Mouse (Mus musculus): Measurements from ENCODE around the gene Clip4. TPM values are rescaled to one million over a fixed set of nuclear protein-coding genes. Genes with fewer than 3 reads are reported as not detected.
A peak's percentile ranks its signal among the peaks of the same experiment; 100 is the strongest.
"Not testable (repeated sequence)": the region's sequence is repeated elsewhere in the genome, so short reads cannot be mapped to it uniquely, and the experiment has no call there.

Gene Clip4
- total RNA-seq (2021) = 100 to 1,000 TPM; 173 TPM

DNA sequence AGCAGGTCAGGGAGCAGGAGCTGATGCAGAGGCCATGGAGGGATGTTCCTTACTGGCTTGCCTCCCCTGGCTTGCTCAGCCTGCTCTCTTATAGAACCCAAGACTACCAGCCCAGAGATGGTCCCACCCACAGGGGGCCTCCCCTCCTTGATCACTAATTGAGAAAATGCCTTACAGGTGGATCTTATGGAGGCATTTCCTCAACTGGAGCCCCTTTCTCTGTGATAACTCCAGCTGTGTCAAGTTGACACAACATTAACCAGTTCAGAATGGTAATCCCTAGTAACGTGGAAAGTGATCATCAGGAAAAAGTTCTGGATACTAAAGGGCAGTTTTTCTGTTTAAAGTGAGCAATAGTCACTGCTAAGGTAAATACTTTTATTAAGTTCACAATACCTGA is at the start of gene Clip4:
Gene Clip4, plus strand, starts transcription at position 301 of the 400 bp plus-strand sequence.
- DNase-seq = not testable (repeated sequence)

DNA sequence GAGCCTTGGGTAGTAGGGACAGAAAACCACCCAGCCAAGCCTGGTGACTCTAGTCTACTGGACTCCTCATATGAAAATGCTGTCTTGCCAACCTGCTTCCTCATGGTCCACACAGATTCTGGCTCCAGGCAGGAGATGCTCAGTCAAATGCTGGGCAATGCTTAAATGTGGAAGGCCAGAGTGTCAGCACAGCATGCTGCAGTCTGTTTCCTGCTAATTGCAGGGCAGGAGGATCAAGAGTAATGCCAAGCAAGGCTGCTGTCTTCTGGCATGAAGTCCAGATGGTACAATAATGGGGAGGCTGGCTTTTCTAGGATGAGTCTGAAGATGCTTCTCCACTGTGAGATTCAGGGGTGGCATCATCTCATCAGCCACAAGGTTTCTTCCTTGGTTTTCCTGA is 47.8 kb upstream of the Clip4 start:
- DNase-seq = no peak

DNA sequence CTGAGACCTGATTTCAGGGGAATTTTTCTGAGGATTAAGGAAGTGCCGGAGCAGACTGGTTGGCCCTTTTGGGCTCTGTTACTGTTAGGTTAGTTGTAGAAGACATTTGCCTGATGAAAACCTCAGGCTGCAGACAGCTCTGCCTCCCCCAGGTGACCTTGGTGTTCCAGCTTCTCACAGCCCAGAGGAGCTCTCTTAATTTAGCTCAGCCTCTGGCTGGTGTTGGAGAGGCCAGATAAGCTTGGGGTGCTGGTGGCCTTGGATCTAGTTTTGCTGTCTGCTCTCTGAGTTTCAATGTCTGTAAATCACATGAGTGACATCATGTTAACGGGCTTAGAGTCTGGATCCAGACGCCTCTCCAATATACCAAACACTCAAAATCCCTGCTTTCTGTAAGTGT is 47.3 kb upstream of the Clip4 start:
- peak; percentile 62 for DNase-seq

DNA sequence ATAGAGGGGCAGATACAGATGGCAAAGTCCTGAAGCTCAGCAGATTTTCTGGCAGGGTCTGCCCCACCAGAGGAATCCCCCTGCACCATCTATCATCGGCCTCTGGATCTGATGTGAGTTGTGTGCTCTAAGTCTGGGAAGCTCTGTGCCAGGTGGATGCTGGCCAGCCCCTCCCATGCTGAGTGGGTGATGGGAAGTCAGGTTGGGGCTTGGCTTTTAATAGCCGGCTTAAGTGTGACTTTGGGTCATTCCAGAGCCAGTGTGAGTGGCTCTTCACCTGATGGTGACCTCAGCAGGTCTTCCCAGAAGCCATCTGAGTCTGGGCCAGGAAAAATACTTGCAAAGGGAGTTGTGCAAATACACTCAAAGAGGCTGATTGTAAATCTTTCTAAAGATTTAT is 37.6 kb upstream of the Clip4 start:
- DNase-seq = peak; percentile 80

DNA sequence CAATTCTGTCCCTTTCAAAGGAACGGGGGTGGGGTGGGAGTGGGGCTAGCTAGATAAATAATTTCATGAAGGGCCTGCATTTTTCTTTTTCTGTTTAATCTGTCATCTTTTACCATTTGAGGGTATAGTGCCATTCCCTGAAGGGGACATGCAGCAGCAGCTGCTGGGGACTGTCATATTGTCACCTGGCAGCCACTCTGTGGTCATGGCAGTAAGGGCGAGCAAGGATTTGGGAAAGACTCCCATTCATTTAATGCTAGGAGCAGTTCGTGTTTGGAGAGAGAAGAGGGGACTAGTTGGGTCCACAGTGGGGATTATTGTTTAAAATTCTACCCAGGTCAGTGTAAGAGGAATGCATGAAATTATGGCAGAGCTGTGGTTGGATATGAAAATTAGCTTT is 31.8 kb upstream of the Clip4 start:
- DNase-seq = no peak

DNA sequence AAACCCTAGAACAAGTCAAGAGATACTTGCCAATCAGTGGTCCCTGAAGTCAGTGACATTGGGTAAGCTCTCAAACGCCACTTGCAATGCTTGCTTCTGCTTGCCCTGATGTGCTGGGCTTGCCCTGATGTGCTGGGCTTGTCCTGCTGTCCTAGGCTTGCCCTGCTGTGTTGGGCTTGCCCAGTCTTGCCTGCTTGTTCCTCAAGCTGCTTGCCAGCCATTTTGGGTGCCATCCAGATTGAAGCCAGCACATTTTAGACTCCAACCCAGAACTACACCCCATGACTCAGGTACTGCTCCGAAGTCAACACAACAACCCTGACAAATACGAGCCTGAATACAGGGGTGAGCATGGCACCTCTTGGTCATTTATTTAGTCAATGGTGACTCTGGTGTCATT is 26.1 kb upstream of the Clip4 start:
- no peak for DNase-seq

DNA sequence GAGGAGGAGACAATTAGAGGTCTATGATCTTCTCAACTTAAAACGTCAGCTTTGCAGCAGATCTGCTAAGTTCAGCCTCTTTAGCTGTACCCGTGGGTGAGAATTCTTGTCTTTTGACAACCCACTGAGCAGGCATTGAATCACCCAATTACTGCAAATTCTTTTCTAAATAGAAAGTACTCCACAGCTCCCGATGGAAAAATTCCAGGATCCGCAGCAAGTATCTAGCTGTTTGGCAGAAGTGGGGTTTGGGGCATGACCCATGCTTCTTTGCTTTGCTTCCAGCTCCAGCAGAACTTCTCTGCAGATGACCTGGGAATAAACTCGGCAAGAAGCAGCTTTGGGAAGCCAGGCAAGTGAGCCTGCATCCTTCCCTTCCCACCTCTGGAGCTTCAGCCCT is 25.3 kb upstream of the Clip4 start:
- DNase-seq = no peak

DNA sequence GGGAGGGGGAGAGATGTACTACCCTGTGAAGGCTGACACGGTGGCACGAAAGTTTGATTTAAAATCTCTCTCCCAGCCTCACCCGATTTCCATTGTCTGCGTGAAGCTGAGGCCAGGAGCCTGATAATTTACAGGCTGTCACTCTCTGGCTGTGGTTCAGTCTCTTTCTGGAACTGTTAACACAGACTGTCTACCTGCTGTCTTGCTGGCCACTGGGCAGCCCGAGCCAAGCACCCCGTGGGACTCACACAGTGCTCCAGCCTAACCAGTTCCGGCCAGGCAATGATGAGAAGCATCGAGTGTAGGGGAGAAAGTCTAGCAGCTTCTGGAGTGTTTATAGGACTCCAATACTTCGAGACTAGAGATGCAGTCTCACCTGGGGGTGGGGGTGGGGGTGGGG is 22.2 kb upstream of the Clip4 start:
- DNase-seq = no peak

DNA sequence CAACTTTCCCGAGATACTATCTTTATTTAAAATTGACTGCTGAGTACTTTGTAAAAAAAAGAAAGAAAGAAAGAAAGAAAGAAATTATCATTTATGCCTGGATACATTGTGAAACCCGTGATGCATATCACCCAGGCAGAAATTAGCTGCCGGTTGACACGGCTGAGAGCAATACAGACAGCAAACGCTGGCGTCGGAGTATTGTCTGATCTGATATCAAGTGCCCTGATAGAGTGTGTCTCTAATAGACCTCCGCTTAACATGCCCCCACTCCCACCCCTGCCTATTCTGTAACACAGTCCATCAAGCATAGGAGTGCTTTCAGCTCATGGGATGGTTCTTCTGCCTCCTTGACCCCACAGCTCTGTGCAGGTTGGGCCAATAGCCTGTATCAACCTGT is 20.7 kb upstream of the Clip4 start:
- DNase-seq = no peak

DNA sequence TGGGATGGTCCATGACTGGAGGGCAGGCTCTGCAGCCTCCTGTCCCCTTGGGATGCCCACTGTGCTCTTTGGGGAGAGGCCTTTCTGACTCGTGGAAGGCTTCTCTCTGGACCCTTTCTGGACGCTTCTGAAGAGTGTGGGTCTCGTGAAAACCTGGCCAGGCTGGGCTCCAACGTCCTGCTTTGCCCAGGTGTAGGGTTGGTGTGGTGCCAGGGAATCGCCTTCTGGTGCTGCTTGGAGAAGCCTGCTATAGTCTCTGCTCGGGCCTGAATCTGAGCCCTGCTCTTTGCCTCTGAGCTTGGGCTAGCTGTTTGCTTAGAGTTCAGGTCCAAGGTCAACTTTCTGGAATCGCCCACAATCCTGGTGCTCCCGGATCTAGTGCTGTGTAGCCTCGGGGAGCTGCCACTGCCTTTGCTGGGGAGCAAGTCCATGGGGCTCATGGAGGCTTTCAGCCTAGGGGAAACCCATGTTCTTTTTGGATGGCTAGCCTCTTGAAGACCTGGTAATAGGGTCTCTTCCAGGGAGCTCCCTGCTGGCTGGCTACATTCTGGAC is 18.6 kb upstream of the Clip4 start:
- DNase-seq = no peak

DNA sequence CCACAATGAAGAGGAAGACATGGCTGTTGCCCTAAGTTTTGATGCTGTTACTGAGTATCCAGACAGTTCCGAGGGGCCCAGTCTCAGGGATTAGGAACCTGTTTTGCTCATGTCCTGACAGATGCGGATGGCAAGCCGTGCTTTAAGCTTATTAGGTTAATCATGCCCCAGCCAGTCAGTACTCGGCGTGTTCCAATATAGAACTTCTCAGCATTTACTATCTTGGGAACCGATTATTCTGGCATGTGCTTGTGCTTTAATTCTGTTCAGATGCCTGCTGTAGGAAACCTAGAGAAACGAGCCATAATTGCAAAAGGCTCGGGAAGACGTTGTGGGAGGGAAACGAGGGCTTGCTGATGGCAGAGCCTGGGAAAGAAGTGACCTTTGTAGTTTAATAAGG is 15.4 kb upstream of the Clip4 start, which contains the start of gene Pcare:
Gene Pcare, minus strand, starts transcription at position 64 of the 400 bp plus-strand sequence.
- no peak for DNase-seq

DNA sequence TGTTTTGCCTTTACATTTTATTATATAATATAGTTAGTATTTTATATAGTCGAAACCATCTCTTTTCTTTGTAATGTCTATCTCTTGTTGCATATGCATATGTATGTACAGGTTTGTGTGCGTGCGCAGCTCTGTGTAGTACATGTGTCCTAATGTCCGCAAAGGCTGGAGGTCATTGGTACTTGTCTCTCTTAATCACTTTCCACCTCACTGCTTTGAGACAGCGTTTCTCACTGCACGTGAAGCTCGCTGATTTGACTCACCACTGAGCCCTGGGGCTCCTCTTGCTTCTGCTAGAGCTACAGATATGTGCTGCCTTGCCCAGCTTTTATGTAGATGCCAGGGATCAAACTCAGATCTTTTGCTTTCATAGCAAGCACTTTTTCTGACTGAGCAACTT is 7.7 kb upstream of the Clip4 start:
- no peak for DNase-seq

DNA sequence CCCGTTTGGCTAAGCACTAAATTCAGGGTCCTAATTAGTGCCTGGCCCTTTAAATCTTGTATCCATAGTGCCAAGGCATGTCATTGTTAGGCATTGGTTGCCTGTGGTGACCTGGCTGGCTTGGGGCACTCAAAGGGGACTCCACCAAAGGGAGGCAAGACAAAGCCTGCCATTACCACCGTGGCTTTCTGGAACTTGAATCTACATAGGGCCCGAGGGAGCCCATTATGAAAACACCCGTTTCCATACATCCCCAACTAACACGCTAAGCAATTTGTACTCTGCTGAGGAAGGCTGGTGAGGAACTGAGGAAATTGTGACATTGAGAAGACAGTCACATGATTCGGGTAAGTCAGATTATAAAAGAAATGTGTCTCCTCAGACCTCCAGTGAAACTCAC is 1.3 kb downstream of the Clip4 start:
- DNase-seq = no peak

DNA sequence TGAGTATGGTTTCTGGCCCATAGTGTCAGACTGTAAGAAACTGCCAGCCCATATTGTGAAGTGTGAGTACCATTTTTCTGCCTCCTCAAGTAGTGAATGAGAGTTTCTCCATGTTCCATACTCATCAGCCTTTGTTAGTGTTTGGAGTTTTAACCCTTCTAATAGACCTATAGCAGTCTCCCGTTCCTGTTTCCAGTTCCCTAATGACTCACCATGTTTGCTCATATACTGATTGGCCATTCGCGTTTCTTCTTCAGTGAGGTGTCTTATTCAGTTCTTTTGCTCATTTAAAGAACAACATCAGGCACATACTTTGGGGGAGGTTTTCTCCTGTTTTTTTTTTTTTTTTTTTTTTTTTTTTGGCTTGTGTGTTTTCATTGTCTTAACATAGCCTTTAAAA is 2.4 kb downstream of the Clip4 start:
- DNase-seq = no peak

DNA sequence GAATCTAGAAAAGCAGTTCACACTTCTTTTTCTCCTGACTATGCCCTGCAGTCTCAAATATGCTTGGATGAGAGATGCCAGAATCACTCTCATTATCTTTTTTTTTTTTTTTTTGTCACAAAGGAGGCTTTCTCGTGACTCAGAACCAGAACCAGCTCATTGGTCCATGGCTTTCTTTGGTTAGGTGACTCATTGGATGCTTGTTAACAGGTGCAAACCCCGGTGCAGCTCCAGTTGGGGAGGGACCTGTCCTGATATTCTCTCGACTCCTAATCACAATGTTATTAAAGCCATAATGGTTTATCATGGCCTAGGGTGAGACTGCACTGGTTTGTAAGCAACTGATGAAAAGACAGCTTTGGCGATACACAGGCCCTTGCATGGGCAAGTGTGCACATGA is 5.9 kb downstream of the Clip4 start:
- DNase-seq = no peak

DNA sequence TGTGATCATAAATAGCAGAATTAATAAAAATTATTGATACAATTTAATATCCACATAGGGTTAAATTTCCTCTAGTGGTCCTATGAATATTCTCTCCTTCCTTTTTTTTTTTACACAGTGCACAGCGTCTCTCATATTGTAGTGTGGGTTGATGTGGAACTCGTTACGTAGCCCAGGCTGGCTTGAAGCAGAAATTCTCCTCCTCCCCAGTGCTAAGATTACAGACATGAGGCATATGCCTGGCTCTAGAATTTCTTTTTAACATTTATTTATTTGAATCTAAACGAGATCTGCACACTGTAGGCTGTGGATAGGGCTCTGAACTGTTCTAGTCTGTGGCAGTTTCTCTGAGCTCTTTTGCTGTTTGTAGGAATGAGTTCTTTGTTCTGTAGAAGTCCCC is 7.0 kb downstream of the Clip4 start:
- DNase-seq = no peak

DNA sequence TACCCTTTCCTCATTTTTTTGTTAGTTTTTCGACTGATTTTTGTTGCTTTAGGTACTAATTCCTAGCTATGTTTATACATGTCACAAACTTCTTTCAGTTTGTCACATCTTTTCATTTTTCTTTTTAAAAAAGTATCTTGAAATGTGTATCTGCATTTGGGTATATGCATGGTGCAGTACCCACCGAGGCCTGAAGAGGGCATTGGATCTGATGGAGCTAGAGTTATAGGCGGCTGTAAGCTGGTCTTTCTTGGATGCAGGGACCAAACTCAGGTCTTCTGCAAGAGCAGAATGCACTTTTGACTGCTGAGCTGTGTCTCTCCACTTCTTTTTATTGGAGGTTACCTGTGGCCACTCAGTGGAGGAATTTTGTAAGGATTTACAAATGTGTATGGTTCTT is 10.4 kb downstream of the Clip4 start:
- no peak for DNase-seq

DNA sequence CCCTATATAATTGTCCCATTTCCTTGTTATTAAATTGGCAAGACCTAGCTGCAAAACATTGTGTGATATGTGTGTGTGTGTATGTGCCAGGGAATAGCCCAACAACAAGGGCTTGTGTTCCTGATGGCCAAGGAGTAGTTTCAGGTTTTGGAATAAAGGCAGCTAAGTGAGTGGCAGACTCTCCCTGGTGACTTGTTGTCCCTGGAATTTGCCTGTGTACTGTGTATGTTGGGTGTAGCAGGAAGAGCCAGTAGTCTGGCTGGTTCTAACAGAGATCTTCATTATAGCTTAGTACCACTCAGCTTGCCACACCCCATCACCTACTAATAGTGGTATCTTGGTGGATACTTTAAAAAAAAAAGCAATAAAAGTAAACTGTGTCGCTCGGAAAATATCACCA is 12.2 kb downstream of the Clip4 start:
- no peak for DNase-seq

DNA sequence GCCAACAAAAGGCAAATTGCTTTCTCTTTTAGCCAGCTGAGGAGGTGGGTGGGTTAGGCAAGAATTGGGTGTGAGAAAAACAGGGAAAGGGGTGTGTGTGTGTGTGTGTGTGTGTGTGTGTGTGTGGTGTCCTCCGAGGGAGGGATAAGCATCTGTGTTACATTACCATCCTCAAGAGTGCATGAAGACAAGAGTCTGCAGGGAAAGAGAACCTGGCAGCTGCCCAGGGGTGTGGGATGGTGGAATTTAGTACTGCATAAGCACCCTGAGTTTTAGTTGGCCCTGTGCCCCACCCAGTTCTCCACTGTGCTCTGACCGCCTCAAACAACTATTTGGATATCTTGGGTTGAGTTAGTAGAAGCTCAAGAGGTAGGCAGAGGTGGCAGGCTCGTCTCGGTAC is 12.7 kb downstream of the Clip4 start:
- peak; percentile 50 for DNase-seq

DNA sequence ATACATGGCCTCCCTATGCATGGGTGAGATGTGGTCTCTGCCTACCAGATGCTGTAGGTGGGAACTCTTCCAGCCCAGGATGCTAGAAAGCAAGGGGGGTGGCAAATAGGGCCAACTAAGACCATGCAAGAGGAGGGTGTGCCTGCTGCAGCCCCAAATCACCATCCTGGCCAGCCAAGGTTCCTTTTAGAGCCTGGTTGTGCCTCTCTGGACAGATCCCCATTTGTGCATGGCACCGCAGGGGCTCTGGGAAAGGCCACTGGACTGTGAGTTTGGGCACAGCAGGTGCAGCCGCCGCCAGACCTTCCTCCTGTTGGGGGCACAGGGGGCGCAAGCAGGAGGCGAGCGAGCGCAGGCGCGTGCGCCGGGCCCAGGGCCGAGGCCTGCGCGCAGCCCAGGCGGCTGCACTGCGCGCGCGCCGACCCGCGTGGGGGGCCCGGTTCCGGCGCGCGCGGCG is 14.0 kb downstream of the Clip4 start:
- DNase-seq = no peak

DNA sequence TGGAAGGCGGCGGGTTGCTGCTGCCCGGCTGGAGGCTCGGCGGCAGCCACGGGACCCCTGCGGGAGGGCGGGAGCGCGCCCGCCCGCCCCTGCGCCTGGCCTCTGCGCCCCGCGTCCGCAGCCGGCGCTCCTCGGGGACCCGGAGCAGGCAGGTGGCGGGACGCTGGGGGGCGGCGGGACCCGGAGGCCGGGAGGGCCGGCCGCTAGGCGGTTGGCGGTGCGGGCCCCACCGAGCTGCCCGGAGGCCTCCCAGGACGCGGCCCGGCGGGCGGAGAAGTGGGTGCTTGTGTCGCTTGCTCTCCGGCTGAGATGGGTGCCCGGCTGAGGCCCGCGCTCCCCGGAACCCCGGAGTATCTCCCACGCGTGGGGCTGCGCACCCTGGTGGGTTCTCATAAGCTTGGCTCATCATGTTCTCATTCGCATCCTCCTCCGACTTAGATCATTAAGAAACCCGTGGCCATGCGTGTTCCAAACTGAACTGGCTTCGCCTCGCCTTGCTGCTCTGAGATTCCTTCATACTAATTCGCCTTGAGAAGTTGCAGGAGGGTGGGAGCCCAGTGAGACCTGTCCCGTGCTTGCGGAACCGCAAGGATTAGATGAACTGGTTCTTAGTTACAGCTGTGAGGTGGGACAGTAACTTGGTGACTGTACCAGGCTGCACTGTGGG is 14.6 kb downstream of the Clip4 start:
- peak; percentile 40 for DNase-seq

DNA sequence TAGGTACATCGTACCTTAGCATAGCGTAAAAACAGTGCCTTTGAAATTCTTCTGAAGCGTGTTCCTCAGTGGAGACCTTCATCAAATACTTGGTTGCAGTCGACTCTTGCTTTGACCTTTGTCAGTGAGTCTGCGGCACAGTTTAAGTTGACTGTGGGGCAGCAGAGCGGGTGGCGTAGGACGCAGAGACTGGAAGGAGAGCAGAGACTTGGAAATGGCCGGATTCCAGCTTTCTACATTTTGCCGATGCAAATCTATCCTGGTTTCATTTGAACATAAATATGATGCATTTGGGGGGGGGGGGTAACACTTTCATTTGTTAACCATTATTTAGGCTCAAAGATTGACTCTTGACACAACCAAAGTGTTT is 15.1 kb downstream of the Clip4 start:
- DNase-seq = peak; percentile 20

DNA sequence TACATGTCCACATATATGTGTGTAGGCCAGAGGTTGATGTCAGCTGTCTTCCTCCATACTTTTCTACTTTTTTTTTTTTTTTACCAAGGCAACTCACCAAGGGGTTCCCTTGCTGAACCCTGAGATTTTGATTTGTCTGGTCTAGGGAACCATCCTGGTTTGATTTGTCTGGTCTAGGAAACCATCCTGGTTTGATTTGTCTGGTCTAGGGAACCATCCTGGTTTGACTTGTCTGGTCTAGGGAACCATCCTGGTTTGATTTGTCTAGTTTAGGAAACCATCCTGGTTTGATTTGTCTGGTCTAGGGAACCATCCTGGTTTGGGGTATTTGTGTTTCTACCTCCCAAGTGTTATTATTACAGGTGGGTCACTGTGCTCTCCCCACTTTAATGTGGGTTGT is 18.2 kb downstream of the Clip4 start:
- no peak for DNase-seq

DNA sequence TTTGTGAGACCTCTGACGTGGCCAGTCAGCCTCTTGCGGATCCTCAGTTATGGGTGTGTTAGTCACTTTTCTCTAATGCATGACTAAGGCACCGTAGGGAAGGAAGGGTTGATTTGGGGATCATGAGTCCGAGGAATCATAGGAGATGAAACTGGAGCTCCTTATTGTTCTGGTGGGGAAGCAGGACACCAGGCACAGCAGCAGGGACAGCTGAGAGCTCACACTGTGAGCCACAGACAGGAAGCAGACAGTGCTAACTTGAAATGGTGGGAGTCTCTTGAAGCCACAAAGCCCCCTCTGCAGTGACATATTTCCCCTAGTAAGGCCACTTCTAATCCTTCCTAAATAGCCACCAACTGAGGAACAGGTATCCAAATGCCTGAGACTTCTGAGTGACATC is 22.8 kb downstream of the Clip4 start:
- no peak for DNase-seq

DNA sequence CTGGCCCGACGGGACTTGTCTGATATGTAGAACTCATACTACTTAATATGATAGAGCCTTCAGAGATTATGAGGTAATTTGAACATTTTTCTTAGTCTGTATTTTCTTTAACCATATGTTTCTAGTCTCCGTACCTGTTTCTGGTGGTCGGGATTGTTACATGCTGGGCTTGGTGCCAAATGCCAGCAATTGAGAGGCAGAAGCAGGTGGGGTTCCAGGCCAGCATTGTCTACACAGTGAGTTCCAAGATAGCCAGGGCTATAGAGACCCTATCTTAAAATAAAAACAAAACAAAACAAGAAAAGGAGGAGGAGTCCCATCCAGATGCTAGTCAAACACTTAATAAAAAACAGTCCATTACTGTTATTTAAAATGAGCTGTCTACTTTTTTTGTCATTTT is 23.3 kb downstream of the Clip4 start:
- no peak for DNase-seq

All from heart, postnatal 4 days (tissue).